Mouse (Mus musculus) WW6 (cell line): ENCODE measurements at regions not wholly inside any gene's neighbourhood (a gene's known extent, or its start where the extent isn't known, plus 50 kb on each side); places are given as distances from the start of the nearest gene placed in this dataset.

Experiments used
- DNase-seq: peaks from one replicate; pipeline ENCODE4 v3.0.0-alpha.2; 2013; ENCODE audit warnings: low read depth, low spot score

DNA sequence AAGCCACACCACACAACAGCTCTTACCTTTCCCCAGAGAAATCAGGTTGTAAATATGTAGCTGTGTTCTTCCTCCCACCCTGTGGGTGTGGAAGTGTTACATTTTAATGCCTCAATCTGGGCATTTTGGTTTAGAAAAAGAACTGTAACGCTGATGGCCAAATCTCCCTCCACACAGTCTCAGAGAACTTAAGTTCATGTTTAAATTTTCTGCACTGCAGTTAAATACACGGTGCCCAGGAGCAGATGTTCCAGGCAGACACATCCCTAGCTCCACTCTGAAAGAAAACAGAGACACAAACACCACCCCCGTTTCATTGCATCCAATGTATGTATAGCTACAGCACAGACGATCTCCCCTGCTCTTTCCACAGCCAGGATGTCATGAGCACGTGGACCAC is 206.1 kb downstream of the Tle3 start:
- DNase-seq, result no peak

DNA sequence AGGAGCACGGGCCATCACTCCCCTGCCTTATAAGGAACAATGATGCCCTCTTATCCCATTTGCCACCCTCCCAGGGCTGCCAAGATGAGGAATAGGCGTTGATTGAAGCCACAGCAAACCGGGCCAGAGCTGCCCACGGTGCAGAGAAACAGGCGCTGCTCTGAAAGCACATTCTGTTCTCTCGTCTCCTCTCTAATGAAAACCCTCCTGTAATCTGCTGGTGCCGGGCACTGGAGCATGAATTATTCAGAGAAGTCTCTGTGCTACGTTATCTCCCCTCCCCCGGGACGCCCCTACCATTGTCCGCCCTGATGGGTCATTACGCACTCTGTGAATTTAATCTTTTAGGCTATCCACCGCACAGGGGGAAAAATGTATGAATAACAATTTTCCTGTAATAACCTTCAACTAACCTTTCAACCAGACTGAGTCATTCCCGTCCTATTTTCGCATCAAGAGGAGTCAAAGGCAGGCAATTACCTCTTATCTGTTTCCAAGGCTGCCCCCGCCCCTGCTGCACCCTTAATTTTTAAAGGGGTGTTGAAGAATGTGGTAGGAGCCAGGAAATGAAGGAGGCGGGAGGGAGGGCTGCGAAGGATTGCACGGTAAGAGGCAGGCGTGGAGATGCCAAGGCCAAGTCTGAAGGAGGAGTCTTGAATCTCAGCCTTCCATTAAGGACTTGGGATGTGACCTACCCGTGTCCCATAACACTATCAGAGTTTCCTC is 201.6 kb downstream of the Tle3 start:
- peak; percentile 16 for DNase-seq

DNA sequence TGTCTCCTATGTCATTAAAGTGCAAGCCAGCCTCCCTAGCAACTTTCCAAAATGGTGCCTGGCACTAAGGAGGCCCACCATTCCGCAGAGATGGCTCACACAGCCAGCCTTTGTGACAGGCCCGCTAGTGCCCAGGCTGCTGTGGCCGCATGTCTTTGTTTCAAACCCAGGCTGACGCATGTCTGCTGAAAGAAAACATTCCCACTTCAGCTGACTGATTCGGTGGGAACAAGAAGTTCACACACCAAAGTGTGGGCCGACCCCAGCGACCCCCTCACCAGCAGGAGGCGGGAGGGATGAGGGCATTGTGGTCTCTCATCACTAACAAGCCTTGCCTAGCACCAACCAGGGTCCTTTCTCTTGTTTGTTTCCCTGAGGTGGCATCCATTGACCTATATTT is 190.9 kb downstream of the Tle3 start:
- DNase-seq, result no peak

DNA sequence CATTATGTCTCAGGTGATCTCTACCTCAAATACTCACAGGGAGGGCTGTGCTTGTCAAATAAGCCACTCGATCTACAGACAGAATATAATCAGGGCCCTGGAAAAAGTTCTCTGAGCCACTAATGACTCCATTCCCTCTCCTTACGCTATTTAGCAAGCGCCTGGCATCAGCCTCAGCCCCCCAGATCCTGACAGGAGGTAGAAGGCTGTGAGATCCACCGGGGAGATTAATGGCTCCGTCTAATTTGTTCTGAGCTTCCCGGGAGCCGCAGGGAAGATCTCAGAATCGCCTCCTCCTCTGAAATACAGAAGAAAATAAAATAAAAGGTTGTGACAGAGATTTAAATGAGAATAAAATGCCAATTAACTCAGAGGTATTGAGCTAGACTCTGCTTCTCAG is 189.4 kb downstream of the Tle3 start:
- DNase-seq, result no peak

DNA sequence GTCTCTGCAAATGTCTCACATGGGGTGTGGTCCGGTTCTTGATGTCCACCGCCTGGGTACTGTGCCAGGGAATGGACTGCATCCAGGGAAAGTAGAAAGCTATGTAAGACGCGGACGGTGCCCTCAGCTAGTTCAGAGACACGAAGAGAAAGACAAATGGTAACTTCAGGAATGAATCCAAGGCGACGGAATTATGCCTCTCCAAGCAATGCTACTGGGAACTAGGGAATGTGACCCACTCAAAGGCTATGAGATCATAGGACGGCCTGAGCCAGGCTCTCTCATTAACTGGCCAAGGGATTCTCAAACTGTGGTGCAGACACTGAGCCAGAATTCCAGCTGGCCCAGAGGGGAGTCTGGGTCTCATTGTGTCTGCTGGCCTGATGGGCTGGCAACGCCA is 186.5 kb downstream of the Tle3 start:
- no peak for DNase-seq

DNA sequence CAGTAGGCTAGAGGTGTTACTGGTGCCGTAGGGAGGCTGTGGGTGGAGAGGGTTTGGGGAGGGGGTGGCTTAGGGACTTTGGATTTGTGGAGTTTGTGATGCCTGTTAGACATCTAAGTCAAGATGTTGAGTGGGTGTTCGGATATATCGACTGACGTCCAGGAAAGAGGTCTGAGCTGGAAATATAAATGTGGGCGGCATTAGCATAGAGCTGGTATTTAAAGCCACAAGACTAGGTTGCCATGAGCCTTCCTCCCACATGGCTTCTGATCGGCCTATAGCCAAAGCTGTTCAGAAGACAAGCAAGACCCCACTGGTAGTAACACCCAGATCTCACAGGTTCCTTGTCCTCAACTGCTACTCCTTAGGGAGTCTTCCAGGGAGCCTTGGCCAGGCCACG is 184.9 kb downstream of the Tle3 start:
- DNase-seq, result no peak

DNA sequence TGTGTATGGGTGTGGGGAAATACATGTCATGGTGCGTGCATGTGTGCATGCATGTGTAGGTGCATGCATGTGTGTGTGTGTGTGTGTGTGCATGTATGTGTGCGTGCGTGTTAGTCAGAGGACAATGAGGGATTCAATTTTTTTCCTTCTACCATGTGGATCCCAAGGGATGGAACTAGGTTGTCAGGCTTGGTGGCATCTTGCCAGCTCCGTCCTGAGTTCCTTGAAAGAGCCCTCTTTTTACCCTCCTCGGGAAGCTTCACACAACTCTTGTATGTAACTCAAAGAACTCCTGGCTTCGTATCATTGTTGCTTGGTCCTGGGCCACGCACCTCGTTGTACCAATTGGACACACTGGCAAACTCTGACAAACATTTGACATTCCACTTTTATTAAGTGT is 183.0 kb downstream of the Tle3 start:
- DNase-seq, result no peak

DNA sequence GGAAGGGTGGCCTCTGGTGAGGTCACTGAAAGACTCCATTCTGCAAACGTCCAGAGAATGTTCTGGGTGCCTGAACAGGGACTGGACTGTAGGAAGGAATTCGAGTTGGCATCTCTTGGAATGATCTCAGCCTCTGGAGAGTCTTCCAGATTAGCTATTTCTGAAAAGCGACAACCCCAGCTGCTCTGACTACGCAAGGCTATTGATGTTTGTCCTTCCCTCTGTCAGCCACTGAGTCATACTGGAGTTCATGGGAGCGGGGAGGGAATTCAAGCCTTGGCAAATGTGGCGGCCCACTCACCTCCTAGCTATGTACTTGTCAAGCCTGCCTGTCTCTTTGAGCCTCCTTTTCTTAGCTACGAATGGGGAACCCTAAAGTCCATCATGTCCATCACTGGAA is 182.4 kb downstream of the Tle3 start:
- DNase-seq, result no peak

DNA sequence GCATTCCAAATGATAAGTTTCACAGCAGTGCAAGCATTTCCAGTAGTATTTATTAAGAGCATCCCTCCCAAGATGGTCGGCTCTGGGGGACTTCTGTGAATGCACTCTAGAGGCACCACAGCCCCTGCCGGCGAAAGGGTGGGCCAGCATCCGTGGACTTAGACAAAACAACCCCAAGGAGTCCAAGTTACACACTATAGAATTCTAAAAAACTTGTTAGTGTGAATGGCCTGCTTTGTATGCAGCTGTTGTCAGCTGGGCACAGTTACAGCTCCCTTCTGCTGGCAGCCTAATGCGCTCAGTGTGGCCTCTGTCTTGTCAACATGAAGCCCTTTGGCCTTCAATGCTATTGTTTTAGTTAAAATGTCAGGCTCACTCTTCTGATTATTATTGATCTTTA is 181.5 kb downstream of the Tle3 start:
- no peak for DNase-seq

DNA sequence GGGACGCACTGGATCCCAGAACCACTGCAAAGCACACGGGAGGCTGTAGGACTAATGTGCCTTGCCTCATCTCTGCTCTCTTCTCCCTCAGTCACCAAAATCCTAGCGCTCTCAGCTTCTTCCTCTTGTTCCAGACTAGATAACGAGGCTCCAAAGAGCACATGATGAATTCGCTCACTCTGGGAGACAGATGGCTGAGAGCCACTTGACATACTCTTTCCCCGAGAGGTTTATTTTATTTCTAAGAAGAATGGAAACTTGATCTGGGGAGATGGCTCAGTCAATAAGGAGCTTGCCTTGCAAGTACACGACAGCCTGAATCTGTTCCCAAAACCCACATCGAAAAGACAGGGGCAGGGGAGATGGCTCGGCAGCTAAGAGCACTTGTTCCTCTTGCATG is 179.2 kb downstream of the Tle3 start:
- no peak for DNase-seq

DNA sequence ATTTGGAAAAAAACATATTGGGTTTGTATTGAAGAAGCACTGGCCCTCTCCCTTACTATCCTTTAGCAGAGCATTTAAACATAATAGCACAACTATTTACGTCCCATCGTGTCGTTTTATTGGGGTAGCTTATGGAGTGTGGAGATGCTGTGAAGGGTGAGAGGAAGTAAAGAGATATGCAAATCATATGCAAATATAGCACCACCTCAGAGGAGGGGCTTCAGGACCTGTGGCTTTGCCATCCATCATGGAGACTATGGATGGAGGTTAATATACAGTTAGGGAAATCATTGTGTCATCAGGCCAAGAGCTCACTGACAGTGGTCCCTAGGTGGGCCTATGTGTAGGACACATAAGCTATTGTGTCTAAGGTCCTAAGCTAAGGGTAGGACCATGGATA is 178.2 kb downstream of the Tle3 start:
- no peak for DNase-seq

DNA sequence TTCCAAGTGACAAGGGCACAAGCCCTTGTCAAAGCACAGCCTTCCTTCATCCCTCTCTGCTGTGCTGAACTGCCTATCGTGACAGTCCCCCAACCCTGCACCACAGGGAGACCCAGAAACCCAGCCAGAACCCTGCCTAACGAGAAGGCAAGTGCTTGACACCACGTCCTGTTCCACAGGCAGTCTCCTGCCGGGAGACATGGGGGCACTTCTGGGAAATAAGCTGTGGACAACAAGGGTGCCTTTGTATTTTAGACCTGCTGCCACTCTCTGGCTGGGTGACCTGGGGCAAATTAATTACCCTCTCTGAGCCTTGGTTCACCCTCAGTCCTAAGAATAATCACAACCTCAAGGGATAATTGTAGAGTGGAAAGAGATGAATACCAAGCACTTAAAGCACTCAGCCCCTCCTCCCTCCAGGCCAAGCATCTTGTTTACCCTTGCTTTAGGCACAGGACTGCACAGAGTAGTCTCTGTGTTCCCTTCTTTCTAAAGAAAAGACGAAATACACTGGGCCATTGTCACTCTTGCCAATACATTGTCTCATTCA is 177.6 kb downstream of the Tle3 start:
- DNase-seq, result no peak

DNA sequence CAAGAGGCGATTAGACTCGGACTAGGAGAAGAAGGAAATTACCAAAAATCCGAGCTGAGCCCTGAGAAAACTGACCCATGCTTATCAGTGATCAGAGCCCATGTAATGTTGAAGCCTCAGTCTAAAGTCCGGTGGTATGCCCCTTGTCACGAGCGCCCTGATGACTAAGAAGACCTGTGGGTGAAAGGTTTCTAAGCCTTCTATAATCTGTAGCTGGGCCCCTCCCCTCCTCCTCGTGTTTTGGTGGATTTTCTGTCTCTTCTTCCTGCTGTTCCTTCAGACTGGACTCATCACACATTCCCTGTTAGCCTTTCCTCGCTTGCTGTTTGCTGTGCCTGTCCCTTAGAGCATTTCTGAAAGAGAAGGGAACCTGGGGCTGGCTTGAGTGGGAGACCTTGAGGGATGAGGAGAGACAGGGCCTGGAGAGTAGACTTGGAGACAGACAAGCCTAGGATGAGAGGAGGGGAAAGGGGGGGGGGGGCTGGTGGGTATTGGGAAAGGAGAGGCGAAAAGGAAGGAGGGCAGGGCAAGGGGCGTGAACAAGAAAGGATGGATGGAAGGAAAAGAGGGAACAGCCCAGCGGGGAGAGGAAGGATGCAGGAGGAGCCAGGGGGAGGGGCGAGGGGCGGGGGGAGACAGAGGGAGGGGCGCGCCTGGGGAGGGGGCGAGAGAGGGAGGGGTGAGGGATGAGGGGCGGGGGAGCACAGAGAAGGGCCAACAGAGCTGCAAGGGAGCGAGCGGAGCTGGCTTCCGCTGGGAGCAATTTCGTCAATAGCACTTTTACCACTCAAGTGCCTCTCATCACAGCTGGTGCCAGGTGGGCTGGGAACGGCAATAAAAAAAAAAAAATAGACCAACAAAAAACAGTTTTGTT is 165.4 kb downstream of the Tle3 start:
- no peak for DNase-seq

DNA sequence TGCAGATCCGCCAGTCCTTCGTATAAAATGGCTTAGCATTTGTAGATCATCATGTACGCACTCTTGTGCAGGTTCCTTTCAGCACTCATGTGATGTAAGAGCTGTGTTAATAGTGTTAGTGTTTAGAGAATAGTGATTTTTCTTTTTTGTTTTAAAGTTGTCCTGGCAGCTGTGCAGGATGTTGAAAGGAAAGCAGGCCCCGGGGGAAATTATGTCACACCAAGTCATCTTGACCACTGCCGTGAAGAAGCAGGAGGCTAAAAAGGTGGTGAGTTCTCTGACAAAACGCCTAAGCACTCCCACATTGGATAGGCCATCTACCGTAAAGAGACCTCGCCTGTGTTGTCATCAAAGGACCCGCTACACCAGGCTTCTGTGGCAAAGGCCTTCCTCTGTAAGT is 161.1 kb downstream of the Tle3 start:
- DNase-seq, result no peak

DNA sequence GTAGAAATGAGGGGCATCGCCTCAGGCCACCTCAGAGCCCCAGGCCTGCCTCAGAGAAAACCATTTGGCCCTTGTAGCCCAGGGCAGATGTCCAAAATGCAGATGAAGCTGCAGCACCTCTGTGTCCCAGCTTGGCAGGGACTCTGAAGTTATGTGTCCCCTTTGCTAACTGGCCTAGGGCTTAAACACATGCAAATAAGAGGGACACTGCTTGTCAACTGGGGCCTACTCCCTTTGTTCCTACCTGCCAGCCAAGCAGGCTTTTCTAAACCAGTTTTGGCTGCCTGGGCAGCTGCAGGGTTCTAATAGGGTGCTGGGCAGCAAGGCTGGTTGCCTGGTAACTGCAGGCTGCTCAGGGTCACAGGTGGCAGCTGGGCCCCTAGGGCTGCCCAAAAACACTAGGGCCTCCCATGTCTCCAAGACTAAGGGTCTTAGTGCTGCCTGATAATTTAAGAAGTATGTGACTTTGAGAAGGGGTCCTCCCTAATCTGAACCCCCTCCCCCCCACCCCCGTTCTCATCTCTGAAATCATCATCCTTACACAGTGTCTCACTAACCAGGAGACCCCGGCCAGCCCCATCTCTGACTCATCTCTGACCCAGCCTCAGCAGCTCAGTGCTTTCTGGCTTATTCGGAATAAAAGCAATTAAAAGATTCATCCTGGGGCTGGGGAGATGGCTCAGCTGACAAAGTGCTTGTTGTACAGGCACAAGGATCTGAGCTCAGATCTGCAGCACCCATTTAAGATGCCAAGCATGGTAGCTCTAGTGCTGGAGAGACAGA is 158.3 kb downstream of the Tle3 start:
- no peak for DNase-seq

DNA sequence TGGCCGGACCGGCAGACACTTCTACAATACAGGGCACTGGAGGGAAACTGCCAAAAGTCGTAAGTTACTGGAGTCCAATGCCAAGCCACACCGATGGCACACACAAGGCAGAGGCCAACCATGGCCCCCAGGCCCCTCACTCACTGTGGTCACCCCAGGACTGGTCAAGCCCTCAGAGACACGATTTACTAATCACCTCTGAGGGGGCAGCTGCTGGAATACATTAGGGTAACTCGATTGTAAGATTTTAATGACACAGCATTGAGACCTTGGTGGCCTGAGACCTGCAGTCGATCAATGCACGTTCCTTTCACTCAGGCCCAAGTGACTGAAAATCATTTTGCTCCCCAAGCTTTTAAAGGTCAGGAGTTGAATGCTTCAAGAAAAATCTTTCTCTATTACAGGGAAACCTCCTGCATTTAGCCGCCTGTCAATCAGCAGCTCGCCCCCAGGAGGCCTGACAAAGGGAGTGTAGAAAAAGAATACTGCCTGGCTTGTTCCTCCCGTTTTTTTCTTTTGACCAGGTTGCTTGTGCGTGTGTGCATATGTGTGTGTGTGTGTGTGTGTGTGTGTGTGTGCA is 156.2 kb downstream of the Tle3 start:
- no peak for DNase-seq

DNA sequence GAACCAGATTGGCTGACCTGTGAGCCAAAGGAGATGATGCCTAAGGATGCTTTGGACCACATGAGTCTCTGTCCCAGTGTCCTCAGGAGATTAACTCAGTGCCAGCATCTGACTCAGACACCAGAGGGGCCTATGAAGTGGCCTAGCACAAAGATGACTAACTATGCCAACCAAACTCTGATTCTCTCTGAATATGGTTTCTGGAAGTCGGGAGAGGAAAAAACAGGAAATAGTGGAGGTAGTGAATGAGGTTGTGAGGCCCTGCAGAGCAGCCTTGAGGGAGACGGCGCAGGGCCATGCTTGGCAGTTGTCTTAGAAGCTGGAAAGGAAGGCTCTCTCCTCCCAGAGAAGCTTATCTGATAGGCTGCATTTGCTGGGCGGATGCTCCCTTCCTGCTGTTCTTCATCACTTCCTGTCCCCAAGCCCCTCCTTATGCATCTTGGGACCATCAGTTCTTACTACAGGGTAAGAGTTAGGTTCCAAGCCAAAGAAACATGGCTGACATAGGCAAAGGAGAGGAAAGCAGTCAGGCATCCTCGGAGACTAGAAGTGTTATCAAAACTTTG is 155.4 kb downstream of the Tle3 start:
- DNase-seq, result no peak

DNA sequence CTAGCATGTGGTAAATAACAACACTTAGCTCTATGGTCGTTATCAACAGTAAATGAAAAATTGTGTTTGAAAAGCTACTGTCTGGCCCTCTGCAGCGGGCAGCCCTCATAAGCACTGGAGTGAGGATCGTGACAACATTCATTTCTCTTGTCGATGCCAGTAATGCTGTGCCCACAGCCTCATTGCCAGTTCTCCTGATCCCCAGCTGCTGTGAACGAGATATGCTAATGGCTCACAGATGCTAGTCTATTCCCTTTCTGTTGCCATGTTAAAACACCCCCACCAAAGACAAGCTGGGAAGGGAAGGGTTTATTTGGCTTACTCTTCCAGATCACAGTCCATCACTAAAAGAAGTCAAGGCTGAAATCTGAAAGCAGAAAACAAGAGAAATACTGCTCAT is 148.0 kb downstream of the Tle3 start:
- DNase-seq, result no peak

DNA sequence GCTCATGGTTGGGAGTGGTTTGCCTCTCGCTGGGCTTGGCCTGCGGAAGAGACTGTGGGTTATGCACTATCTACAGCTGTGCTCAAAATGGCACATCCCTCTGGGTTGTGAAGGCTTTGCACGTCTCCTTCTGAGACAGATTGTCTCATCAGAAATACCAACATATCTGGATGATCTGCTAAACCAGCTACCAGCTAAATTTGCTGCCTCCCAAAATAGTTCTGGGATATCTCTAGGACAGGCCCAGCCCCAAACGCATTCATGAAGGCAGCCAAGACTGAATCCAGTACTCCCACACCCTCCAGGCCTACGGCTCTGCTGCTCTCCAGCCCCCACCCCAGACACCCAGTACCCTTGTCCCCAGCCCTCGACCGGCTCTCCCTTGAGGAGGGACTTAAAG is 145.7 kb downstream of the Tle3 start:
- DNase-seq, result no peak

DNA sequence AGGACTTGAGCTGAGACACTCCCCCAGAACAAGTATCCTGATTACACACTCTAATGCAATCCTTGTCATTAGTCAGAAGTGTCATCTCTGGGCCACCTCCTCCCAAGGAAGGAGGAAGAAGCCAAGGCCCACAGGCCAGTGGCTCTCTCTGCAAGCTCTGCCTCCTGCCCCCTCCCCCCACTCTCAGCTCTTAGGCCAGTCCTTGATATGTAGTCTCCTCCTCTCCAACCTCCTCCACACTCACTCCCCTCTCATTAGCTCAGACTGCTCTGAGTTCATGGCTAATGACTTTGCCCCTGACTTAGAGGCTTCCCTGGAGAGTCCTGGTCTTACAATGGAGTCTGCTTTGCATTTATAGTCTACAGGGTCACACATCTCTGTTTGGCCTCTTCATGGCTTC is 139.3 kb downstream of the Tle3 start:
- DNase-seq, result no peak

DNA sequence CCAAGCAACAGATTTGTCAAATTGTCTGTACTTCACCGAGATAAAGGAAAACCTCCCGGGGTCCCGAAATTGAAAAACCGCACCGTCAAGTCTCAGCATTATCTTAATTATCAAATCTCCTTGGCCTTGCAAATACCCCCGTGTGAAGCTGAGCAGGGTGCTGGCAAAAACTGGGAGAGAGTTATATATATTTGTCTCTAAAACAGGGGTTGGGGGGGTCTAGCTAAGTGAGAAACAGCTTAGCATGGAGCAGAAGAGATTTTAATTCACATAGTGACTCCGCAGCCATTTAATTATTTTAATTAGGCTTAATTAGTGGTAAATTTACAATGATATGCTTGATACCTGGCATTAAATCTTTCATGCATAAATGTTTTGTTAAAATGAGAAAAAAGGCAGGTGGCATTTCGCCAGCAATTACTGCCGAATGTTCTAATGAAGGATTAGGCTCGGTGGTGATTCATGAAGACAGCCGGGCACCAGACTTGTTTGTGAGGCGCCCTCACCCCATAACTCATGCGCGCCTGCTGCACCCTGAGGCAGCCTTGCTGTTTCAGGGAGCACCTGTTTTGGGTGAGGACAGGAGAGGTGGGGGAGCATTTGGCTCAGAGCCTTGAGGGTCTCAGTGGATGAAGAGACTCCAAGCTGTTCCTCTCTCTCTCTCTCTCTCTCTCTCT is 138.2 kb downstream of the Tle3 start:
- DNase-seq, result no peak
